Mouse (Mus musculus) erythroblast, embryonic 14.5 days (primary cell): Measurements from ENCODE around the gene Cdh6.

Experiments
- GATA1 ChIP-seq: IDR thresholded peaks from 2 replicates; pipeline ENCODE4 v1.6.1; 2012; ENCODE audit warnings: low read length, inconsistent platforms, mixed read lengths
- TAL1 ChIP-seq: IDR thresholded peaks from 3 replicates; pipeline ENCODE4 v1.6.1; 2012; ENCODE audit warnings: low read length, inconsistent platforms, mixed read lengths

- TF ChIP-seq GATA1 (no peak), TAL1 (no peak)
Measured at GRCm38 (mm10) chr15:13172365-13173070, 957 bp downstream of the Cdh6 start.
